Mouse (Mus musculus): ENCODE data around the gene Pipox. TPM values are rescaled to one million over a fixed set of nuclear protein-coding genes. Genes with fewer than 3 reads are reported as not detected.

Gene Pipox
- total and polyA plus RNA-seq, 2 experiments from 2014 or later: 3.6 to 5.1 TPM

- H3K4me1 ChIP-seq (ENCODE audit: insufficient read depth, low read length): 0 out of 2 replicates have a peak, but pooled peaks cover 4% of the 10 kb centered on the region
Measured at GRCm38 (mm10) chr11:77858589-77858988, 35.3 kb downstream of the Pipox start.

GRCm38 (mm10) chr11:77857089-77857488, 36.8 kb downstream of the Pipox start:
- Histone ChIP-seq H3K4me2 (ENCODE audit: low read depth, low read length, poor library complexity, severe bottlenecking) (no peak overlapping the region), H3K9ac (replicated peaks; ENCODE audit: low read length, poor library complexity, severe bottlenecking) (no peak overlapping the region), H3K27me3 (ENCODE audit: insufficient read depth, low read length) (no peaks in the 10 kb centered on the region), H3K9me3 (ENCODE audit: low read length) (no peaks in the 10 kb centered on the region), H3K36me3 (ENCODE audit: insufficient read depth, low read length) (peaks cover 34% of the 10 kb centered on the region), H3K4me1 (ENCODE audit: insufficient read depth, low read length) (peaks cover 4% of the 10 kb centered on the region; the same call in 1 of the 2 replicates), H3K4me3 (ENCODE audit: low read depth, low read length) (no peak overlapping the region), H3K27ac (ENCODE audit: low read depth, low read length) (no peak overlapping the region)
- 75% methylated on average over 6 of the region's 6 CpGs for WGBS
- no peak for ATAC-seq (ENCODE audit: low FRiP score)
- no peak for TF ChIP-seq CTCF (IDR thresholded peaks at IDR 0.05)
- no peak for DNase-seq (ENCODE audit: low spot score)

More at GRCm38 (mm10) chr11:77858589-77858988, 35.3 kb downstream of the Pipox start:
- no peak for DNase-seq (ENCODE audit: low spot score)
- Histone ChIP-seq H3K4me2 (ENCODE audit: low read depth, low read length, poor library complexity, severe bottlenecking) (no peak overlapping the region), H3K9ac (replicated peaks; ENCODE audit: low read length, poor library complexity, severe bottlenecking) (no peak overlapping the region), H3K4me3 (ENCODE audit: low read depth, low read length) (no peak overlapping the region), H3K36me3 (ENCODE audit: insufficient read depth, low read length) (peaks cover 22% of the 10 kb centered on the region), H3K27me3 (ENCODE audit: insufficient read depth, low read length) (no peaks in the 10 kb centered on the region), H3K27ac (ENCODE audit: low read depth, low read length) (0 out of 2 replicates have a peak overlapping the region, but pooled peaks have one; percentile 26), H3K9me3 (ENCODE audit: low read length) (no peaks in the 10 kb centered on the region)
- ATAC-seq (ENCODE audit: low FRiP score): no peak
- peak; percentile 9; the same call in 1 of the 2 replicates for TF ChIP-seq CTCF (IDR thresholded peaks at IDR 0.05)
- WGBS: 30% methylated on average over 9 of the region's 9 CpGs

GRCm38 (mm10) chr11:77855396-77855795, 38.5 kb downstream of the Pipox start:
- Histone ChIP-seq H3K36me3 (ENCODE audit: insufficient read depth, low read length) (peaks cover 33% of the 10 kb centered on the region), H3K9ac (replicated peaks; ENCODE audit: low read length, poor library complexity, severe bottlenecking) (no peak overlapping the region)

GRCm38 (mm10) chr11:77854641-77855040, 39.3 kb downstream of the Pipox start:
- ATAC-seq (ENCODE audit: low FRiP score) (no peak), DNase-seq (ENCODE audit: low spot score) (no peak)
- Histone ChIP-seq H3K9ac (replicated peaks; ENCODE audit: low read length, poor library complexity, severe bottlenecking) (no peak overlapping the region), H3K4me2 (ENCODE audit: low read depth, low read length, poor library complexity, severe bottlenecking) (no peak overlapping the region), H3K9me3 (ENCODE audit: low read length) (no peaks in the 10 kb centered on the region), H3K4me3 (ENCODE audit: low read depth, low read length) (no peak overlapping the region), H3K4me1 (ENCODE audit: insufficient read depth, low read length) (peaks cover 18% of the 10 kb centered on the region; the same call in 1 of the 2 replicates), H3K27ac (ENCODE audit: low read depth, low read length) (peak overlapping the region; percentile 40), H3K36me3 (ENCODE audit: insufficient read depth, low read length) (peaks cover 36% of the 10 kb centered on the region), H3K27me3 (ENCODE audit: insufficient read depth, low read length) (no peaks in the 10 kb centered on the region)
- 46% methylated on average over 3 of the region's 3 CpGs for WGBS
- TF ChIP-seq CTCF (IDR thresholded peaks at IDR 0.05): no peak

More at GRCm38 (mm10) chr11:77855396-77855795, 38.5 kb downstream of the Pipox start:
- no peak for TF ChIP-seq CTCF (IDR thresholded peaks at IDR 0.05)
- Histone ChIP-seq H3K27me3 (ENCODE audit: insufficient read depth, low read length) (no peaks in the 10 kb centered on the region), H3K4me3 (ENCODE audit: low read depth, low read length) (no peak overlapping the region), H3K27ac (ENCODE audit: low read depth, low read length) (peak overlapping the region; percentile 51), H3K4me2 (ENCODE audit: low read depth, low read length, poor library complexity, severe bottlenecking) (no peak overlapping the region), H3K4me1 (ENCODE audit: insufficient read depth, low read length) (peaks cover 13% of the 10 kb centered on the region; the same call in 1 of the 2 replicates), H3K9me3 (ENCODE audit: low read length) (no peaks in the 10 kb centered on the region)
- DNase-seq (ENCODE audit: low spot score) (no peak), ATAC-seq (ENCODE audit: low FRiP score) (no peak)
- WGBS: 21% methylated on average over 15 of the region's 15 CpGs

GRCm38 (mm10) chr11:77852941-77853668, 40.8 kb downstream of the Pipox start:
- Histone ChIP-seq H3K4me2 (ENCODE audit: low read depth, low read length, poor library complexity, severe bottlenecking) (no peak overlapping the region), H3K4me3 (ENCODE audit: low read depth, low read length) (no peak overlapping the region), H3K27ac (ENCODE audit: low read depth, low read length) (no peak overlapping the region; the same call in 1 of the 2 replicates), H3K9me3 (ENCODE audit: low read length) (no peaks in the 10 kb centered on the region), H3K4me1 (ENCODE audit: insufficient read depth, low read length) (peaks cover 22% of the 10 kb centered on the region; the same call in 1 of the 2 replicates), H3K9ac (replicated peaks; ENCODE audit: low read length, poor library complexity, severe bottlenecking) (no peak overlapping the region), H3K36me3 (ENCODE audit: insufficient read depth, low read length) (peaks cover 34% of the 10 kb centered on the region), H3K27me3 (ENCODE audit: insufficient read depth, low read length) (no peaks in the 10 kb centered on the region)
- 95% methylated on average over 17 of the region's 17 CpGs for WGBS
- TF ChIP-seq CTCF (IDR thresholded peaks at IDR 0.05): no peak
- ATAC-seq (ENCODE audit: low FRiP score) (no peak), DNase-seq (ENCODE audit: low spot score) (no peak)

GRCm38 (mm10) chr11:77852195-77852594, 41.7 kb downstream of the Pipox start:
- H3K4me3 ChIP-seq (ENCODE audit: low read depth, low read length): no peak overlapping the region
- no peaks in the 10 kb centered on the region for H3K9me3 ChIP-seq (ENCODE audit: low read length)
- no peak for DNase-seq (ENCODE audit: low spot score)
- H3K27ac ChIP-seq (ENCODE audit: low read depth, low read length): peak overlapping the region; percentile 84
- H3K9ac ChIP-seq (replicated peaks; ENCODE audit: low read length, poor library complexity, severe bottlenecking): peak overlapping the region; percentile 29; the same call in 1 of the 2 replicates
- TF ChIP-seq CTCF (IDR thresholded peaks at IDR 0.05): no peak
- H3K36me3 ChIP-seq (ENCODE audit: insufficient read depth, low read length): peaks cover 33% of the 10 kb centered on the region
- H3K4me2 ChIP-seq (ENCODE audit: low read depth, low read length, poor library complexity, severe bottlenecking): no peak overlapping the region
- no peak for ATAC-seq (ENCODE audit: low FRiP score)
- no peaks in the 10 kb centered on the region for H3K27me3 ChIP-seq (ENCODE audit: insufficient read depth, low read length)
- peaks cover 26% of the 10 kb centered on the region; the same call in 1 of the 2 replicates for H3K4me1 ChIP-seq (ENCODE audit: insufficient read depth, low read length)
- 59% methylated on average over 3 of the region's 3 CpGs for WGBS
